Mouse (Mus musculus): Measurements from ENCODE around the gene Bglap. TPM values are rescaled to one million over a fixed set of nuclear protein-coding genes. Genes with fewer than 3 reads are reported as not detected.
A peak's percentile ranks its signal among the peaks of the same experiment; 100 is the strongest.
"Not testable (repeated sequence)": the region's sequence is repeated elsewhere in the genome, so short reads cannot be mapped to it uniquely, and the experiment has no call there.

Gene Bglap
- polyA plus RNA-seq, 1 experiment from 2014 or later: not detected

DNA sequence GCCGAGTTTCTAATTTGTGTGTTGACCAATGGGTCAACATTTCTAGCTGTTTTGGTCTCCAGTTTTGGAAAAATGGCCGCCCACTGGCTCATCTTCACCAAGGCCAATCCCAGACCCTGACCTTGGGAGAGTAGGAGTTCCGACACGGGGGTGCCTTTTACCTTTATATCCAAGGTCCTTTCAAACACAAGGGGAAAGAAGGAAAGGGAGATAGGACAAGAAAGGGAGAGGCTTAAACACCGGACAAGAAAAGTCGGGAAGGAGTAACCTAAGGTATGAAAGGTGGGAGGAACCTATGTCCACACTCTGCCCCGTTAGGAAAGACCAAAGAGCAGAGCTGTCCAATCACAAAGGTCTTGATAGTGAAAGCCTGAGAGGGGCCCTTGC, 26.4 kb upstream of the Bglap start:
- peaks cover 38% of the 10 kb centered on the region for H3K36me3 ChIP-seq (replicated peaks)
- H3K4me2 ChIP-seq: peak overlapping the region; percentile 65
- no peaks in the 10 kb centered on the region for H3K27me3 ChIP-seq
- H3K27ac ChIP-seq: peak overlapping the region; percentile 90
- H3K4me1 ChIP-seq: peaks cover 31% of the 10 kb centered on the region
- H3K9ac ChIP-seq: peak overlapping the region; percentile 81; the same call in 1 of the 2 replicates
- 24% methylated on average over 7 of the region's 7 CpGs for WGBS
- H3K4me3 ChIP-seq (replicated peaks): peak overlapping the region; percentile 68
- H3K9me3 ChIP-seq: no peaks in the 10 kb centered on the region
- ATAC-seq (ENCODE audit: low FRiP score): peak; percentile 9; the same call in 1 of the 2 replicates

DNA sequence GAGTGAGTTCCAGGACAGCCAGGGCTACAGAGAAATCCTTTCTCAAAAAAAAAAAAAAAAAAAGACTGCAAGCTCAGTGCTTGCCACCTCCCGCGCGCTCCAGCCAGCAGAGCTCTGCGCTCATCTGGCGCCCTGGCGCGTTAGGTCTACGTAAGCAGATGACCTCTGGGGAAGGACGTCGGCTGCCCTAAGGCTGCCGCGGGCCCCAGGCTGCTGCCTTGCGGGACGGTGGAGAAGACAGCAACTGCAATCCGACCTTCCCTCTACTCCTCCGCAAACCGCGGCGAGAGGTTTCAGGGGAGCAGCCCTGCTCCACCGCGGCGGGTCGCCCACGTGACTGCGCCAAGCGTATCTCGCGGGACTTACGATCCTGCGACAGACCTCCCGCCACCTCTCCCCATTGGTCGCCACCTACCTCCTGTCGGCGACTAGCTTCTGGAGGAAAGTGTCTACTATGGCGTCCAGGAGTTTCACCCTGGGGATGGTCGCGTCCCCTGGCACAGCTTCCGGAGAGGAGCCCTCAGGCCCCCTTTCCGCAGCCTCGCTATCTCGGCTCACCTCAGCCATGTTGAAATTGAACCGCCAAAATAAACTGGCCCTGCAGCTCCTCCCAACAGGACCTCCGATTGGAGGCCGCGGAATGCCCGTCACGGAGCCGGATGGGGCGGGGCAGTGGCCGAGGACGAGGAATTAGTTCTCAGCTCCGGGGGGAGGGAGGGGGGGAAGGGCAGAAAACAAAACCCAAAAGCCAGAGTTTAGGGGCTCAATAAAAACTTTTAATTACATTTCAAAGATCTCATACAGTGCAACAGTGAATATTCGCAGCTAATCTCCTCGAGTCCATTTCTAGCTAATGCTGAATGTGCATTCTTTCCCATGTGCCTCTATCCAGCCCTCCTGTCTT, 25.7 kb upstream of the Bglap start, which contains the start of gene Pmf1:
TSS of gene Pmf1 (minus strand) at position 591 of the 904 bp plus-strand sequence.
- no peaks in the 10 kb centered on the region for H3K9me3 ChIP-seq
- peak within 1 kb of the TSS; percentile 68 for H3K4me3 ChIP-seq (replicated peaks)
- under 1% methylated on average over 54 of the region's 54 CpGs for WGBS
- H3K27me3 ChIP-seq: no peaks in the 10 kb centered on the region
- peak within 1 kb of the TSS; percentile 90 for H3K27ac ChIP-seq
- H3K36me3 ChIP-seq (replicated peaks): peaks cover 32% of the 10 kb centered on the region
- H3K4me2 ChIP-seq: peak within 1 kb of the TSS; percentile 65
- peaks cover 31% of the 10 kb centered on the region for H3K4me1 ChIP-seq
- ATAC-seq (ENCODE audit: low FRiP score): peak; percentile 92
- H3K9ac ChIP-seq: peak within 1 kb of the TSS; percentile 81

DNA sequence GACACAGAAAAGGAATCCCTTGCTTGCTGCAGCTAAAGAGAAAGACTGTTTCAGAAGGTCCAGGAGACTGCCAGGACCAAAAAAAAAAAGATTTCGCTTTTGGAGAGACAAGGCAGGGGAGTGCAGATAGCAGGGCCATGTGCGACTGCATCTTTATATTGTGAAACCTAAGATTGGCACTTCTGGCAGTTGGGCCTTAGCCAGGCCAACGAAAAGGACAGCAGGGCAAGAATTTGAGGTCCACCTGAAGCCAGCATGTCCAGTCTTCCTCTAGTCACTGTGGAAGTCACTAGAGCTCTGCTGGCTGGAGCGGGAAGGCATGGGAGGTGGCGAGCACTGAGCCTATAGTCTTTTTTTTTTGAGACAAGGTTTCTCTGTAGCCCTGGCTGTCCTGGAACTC, 24.7 kb upstream of the Bglap start:
- Histone ChIP-seq H3K4me1 (peaks cover 31% of the 10 kb centered on the region), H3K36me3 (replicated peaks) (peaks cover 28% of the 10 kb centered on the region), H3K27me3 (no peaks in the 10 kb centered on the region), H3K27ac (no peak overlapping the region), H3K9ac (peak overlapping the region; percentile 81), H3K9me3 (no peaks in the 10 kb centered on the region), H3K4me3 (replicated peaks) (peak overlapping the region; percentile 68), H3K4me2 (peak overlapping the region; percentile 65)
- 58% methylated on average over 5 of the region's 5 CpGs for WGBS
- no peak for ATAC-seq (ENCODE audit: low FRiP score)

DNA sequence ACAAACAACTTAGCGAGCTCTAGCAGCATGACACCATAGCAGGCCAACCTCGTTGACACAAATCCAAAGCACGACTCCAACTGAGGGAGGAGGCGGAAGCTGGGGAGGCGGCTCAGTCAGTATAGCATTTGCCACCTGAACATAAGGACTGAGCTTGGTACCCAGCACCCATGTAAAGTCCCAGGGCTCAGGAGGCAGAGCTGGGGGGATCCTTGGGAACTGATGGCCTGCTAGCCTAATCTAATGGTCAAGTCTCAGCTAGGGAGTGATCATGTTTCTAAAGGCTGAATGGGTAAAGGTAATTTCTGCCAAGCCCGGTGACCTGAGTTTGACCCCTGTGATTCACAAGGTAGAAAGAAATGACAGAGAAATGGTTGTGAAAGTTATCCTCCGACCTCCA, 23.3 kb upstream of the Bglap start:
- ATAC-seq (ENCODE audit: low FRiP score): no peak
- Histone ChIP-seq H3K4me1 (peaks cover 31% of the 10 kb centered on the region), H3K9me3 (no peaks in the 10 kb centered on the region), H3K4me2 (no peak overlapping the region), H3K4me3 (replicated peaks) (no peak overlapping the region), H3K36me3 (replicated peaks) (peaks cover 20% of the 10 kb centered on the region), H3K9ac (no peak overlapping the region), H3K27me3 (no peaks in the 10 kb centered on the region), H3K27ac (0 out of 2 replicates have a peak overlapping the region, but pooled peaks have one; percentile 9)
- 65% methylated on average over 7 of the region's 7 CpGs for WGBS

DNA sequence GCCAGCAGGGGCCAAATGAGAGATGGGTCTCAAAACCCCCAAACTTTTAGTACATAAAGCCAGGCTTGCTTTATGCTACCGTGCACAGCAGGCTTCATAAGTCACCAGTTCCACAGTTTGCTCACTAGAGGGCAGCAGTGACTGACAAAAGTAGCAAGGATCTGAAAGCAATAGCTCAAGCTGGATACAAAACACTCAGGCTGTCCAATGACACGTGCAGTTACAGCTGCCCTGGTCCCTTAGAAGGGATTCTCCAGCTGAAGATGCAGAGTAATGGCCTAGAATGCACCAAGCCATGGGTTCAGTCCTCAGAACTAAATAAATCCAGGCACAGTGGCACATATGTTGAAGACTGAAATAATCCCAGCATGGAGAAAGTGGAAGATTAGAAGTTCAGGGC, 22.8 kb upstream of the Bglap start:
- Histone ChIP-seq H3K27ac (0 out of 2 replicates have a peak overlapping the region, but pooled peaks have one; percentile 9), H3K4me2 (no peak overlapping the region), H3K36me3 (replicated peaks) (peaks cover 16% of the 10 kb centered on the region), H3K9ac (no peak overlapping the region), H3K27me3 (no peaks in the 10 kb centered on the region), H3K4me3 (replicated peaks) (no peak overlapping the region), H3K4me1 (peaks cover 31% of the 10 kb centered on the region), H3K9me3 (no peaks in the 10 kb centered on the region)
- 3% methylated on average over 2 of the region's 2 CpGs for WGBS
- peak; percentile 15; the same call in 1 of the 2 replicates for ATAC-seq (ENCODE audit: low FRiP score)

DNA sequence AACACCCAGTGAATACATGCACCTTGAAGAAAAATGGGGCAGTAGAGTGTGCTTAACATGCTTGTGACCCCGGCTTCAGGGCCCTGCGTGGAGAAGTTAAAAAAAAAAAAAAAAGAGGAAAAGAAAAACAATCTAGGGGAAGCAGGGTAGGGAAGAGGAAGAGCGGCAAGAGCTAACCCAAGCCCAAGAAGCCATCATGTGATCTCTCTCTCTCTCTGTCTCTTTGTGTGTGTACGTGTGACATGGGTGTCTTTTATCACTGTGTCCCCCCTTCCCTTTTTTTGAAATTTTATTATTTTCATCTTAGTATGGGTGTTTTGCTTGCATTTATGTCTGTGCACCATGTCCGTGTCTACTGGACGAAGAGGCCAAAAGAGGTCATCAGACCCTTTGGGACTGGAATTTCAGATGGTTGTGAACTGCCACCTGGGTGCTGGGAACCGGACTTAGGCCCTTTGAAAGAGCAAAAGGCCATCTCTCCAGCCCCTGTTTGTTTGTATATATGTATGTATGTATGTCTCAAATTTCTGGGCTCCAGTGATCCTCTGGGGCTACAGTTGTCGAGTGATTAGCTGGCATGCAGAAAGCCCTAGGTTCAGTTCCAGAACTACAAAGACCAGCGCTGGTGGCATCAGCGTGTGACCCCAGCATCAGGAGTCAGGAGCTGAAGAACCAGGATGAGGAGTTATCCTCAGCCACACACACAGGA, 19.4 kb upstream of the Bglap start:
- no peak overlapping the region for H3K4me3 ChIP-seq (replicated peaks)
- no peak overlapping the region for H3K27ac ChIP-seq
- no peak overlapping the region for H3K4me2 ChIP-seq
- peaks cover 14% of the 10 kb centered on the region for H3K4me1 ChIP-seq
- ATAC-seq (ENCODE audit: low FRiP score): no peak
- H3K36me3 ChIP-seq (replicated peaks): peaks cover 6% of the 10 kb centered on the region
- no peaks in the 10 kb centered on the region for H3K9me3 ChIP-seq
- no peak overlapping the region for H3K9ac ChIP-seq
- no peaks in the 10 kb centered on the region for H3K27me3 ChIP-seq
- WGBS: 96% methylated on average over 10 of the region's 10 CpGs

DNA sequence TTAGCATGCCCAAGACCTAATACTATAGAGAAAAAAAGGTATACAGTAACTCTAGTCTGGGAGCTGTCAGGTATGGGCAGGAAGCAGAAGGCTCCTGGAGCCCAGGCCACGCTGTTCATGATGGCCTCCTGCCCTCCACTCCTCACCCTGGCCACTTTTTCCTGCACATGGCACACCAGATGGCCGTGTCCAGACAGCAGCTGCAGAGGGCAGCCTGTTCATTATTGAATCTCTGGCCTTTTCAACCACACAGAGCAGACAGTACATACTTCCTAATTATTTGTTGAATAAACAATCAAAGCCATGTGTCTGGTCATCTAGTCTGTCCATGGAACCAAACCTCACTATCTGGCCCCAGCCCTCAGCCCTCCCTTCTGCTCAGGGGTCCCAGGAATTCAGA, 14.4 kb upstream of the Bglap start:
- no peaks in the 10 kb centered on the region for H3K9me3 ChIP-seq
- no peak overlapping the region for H3K4me2 ChIP-seq
- no peak overlapping the region for H3K27ac ChIP-seq
- H3K36me3 ChIP-seq (replicated peaks): peaks cover 27% of the 10 kb centered on the region
- H3K27me3 ChIP-seq: no peaks in the 10 kb centered on the region
- no peak overlapping the region for H3K4me3 ChIP-seq (replicated peaks)
- H3K4me1 ChIP-seq: no peaks in the 10 kb centered on the region
- 79% methylated on average over 2 of the region's 2 CpGs for WGBS
- H3K9ac ChIP-seq: no peak overlapping the region
- no peak for ATAC-seq (ENCODE audit: low FRiP score)

DNA sequence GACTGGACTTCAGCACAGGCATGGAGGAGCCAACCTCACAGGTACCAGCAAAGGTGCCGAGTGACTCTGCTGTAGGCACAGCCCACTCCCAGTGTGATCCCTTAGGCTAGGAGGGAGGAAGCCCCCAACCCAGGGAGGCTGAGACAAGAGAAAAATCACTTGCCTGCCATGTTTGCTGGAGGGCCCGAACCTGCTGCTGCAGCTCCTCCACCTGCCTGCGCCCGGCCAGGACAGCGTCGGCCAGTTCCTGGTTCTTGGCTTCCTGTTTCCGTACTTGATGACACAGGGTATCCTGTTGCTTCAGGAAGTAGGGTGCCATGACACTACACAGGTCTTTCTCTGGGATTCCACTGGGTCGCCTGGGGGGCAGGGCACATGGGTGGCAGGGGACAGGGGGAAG, 11.5 kb upstream of the Bglap start:
- WGBS: 95% methylated on average over 8 of the region's 8 CpGs
- no peak overlapping the region for H3K9ac ChIP-seq
- no peaks in the 10 kb centered on the region for H3K4me1 ChIP-seq
- no peak overlapping the region for H3K4me3 ChIP-seq (replicated peaks)
- H3K4me2 ChIP-seq: no peak overlapping the region
- no peak overlapping the region for H3K27ac ChIP-seq
- H3K27me3 ChIP-seq: no peaks in the 10 kb centered on the region
- no peak for ATAC-seq (ENCODE audit: low FRiP score)
- no peaks in the 10 kb centered on the region for H3K9me3 ChIP-seq
- H3K36me3 ChIP-seq (replicated peaks): peaks cover 29% of the 10 kb centered on the region

DNA sequence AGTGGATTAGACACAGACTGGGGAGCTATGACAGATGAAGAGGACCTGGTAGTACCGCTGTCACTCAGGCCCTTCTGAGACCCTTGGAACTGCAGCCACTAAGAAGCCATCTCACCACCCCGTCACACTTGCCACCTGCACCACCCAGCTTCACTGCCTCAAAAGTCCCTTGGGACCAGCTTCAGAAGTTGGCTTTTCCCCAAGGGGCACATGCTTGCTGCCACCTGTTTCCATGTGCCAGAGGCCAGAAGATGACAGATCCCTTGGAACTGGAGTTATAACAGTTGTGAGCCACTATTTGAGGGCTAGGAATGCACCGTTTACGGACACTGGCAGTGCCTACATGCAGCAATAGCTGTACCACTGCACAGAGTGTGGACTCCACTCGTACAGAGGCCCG, 11.0 kb upstream of the Bglap start:
- 96% methylated on average over 6 of the region's 6 CpGs for WGBS
- Histone ChIP-seq H3K4me2 (no peak overlapping the region), H3K4me1 (no peaks in the 10 kb centered on the region), H3K9ac (no peak overlapping the region), H3K9me3 (no peaks in the 10 kb centered on the region), H3K4me3 (replicated peaks) (no peak overlapping the region), H3K36me3 (replicated peaks) (peaks cover 30% of the 10 kb centered on the region), H3K27ac (no peak overlapping the region), H3K27me3 (no peaks in the 10 kb centered on the region)
- ATAC-seq (ENCODE audit: low FRiP score): no peak

DNA sequence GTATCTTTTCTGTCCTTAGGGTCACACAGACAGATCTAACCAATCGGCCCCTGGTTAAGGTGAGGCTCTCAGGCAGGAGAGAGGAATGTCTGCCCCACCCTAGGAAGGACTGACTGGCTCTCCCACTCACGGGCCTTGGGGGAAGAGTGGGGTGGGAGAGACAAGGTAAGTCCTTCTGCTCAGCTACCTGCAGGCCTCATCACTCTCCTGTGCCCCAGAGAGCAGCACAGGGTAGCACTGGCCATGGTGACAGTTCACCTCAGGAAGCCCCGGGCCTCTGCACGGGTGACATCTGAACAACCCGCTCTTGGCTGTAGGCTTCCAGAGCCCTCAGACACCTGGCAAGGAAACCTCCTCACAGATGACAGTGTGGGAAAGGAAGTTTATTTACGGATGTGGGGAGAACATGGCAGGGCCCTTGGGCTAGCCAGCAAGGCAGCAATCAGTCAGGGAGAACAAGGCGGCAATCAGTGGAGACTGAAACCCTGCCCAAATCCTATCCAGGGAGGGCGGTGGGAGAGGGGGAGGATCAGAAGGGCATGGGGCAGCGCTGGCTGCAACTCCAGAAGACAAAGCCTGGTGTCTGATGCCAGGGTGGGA, 9.6 kb upstream of the Bglap start:
- Histone ChIP-seq H3K9me3 (no peaks in the 10 kb centered on the region), H3K4me1 (no peaks in the 10 kb centered on the region), H3K4me3 (replicated peaks) (no peak overlapping the region), H3K9ac (no peak overlapping the region), H3K27me3 (no peaks in the 10 kb centered on the region), H3K36me3 (replicated peaks) (peaks cover 36% of the 10 kb centered on the region), H3K27ac (no peak overlapping the region), H3K4me2 (no peak overlapping the region)
- WGBS: 93% methylated on average over 9 of the region's 9 CpGs
- no peak for ATAC-seq (ENCODE audit: low FRiP score)

DNA sequence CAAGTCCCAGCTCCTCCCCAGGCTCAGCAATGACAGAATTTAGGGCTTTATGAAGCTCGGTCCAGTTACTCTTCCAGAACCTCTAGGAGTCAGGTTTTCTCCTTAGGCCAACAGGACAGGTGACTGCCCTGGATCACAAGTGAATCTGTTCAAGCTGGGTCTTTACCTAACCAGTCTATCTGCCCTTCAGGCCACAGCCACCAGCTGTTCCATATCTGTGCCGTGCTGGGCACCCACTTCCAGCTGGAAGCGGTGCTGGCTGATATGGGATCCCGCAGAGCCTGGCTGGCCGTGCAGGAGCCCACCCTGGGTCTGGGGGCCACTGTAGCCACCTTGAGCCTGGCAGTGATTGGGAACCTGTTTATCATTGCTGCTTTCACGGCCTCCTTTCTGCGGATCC, 1.9 kb downstream of the Bglap start:
- 69% methylated on average over 3 of the region's 7 CpGs for WGBS
- H3K27ac ChIP-seq; H3K4me1 ChIP-seq; H3K36me3 ChIP-seq (replicated peaks); H3K9me3 ChIP-seq; H3K27me3 ChIP-seq; H3K4me3 ChIP-seq (replicated peaks); H3K9ac ChIP-seq: not testable (repeated sequence)
- peak overlapping the region; percentile 53 for H3K4me2 ChIP-seq
- peak; percentile 6; the same call in 1 of the 2 replicates for ATAC-seq (ENCODE audit: low FRiP score)

All from forebrain, embryonic 12.5 days (tissue).